Mouse (Mus musculus) A20 (cell line): Measurements from ENCODE around the gene Serinc2.

Experiments used
- DNase-seq: peaks from one replicate; pipeline ENCODE4 v3.0.0-alpha.2; 2011; ENCODE audit warnings: low read depth, low spot score

Serinc2 gene

DNA sequence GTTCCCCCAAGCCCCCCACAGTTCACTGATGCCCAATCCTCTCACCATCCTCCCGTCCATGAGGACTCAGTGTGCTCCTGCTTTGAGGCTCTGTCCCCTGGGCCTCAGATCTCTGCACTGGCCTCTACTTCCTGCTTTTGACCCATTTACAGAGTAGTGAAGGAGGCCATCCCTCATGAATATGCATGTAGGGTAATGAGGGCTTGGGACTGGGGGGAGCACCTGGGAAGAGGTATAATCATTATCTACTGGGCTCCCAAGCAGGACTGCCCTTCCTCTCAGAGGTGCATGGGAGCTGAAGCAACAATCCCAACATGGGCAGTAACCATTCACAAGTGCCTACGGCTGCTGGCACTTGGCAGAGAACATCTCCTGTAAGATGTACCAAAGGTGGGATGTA, at the start of gene Serinc2:
Gene Serinc2, minus strand, starts transcription at position 101 of the 400 bp plus-strand sequence.
- DNase-seq: no peak

DNA sequence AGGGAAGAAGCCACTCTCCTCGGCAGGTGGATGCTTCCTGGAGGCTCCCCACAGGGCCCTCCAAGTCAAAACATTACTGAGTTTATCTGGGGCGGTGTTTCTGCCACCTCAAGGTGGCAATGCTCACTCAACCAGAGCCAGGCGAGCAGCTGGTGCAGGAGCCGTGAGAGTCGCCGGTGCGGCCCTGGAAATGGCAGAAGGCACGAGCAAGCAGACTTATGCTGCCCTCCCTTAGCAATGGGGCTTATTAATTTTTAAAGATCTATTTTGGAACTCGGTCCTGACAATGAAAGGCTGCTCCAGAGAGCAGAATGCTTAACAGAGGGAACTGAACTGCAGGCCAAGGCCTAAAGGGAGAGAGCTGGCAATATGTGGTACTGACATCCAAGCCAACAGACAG, 48.4 kb upstream of the Serinc2 start:
- DNase-seq: peak; percentile 83

DNA sequence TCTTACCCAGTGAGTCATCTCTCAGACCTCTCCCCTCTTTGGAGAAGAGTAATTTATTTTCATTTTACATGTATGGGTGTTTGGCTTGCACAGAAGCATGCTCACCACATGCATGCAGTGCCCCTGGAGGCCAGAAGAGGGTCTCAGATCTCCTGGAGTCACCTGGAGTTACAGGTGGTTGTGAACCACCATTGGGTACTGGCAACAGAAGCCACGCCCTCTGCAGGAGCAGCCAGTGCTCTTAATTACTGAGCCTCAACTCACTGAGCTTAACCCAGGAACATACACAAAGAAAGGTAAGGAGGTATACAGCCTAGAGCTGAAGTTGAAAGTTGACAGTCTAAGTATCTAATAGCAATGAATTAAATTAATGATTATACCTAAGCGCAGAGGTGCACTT, 46.4 kb upstream of the Serinc2 start:
- no peak for DNase-seq

DNA sequence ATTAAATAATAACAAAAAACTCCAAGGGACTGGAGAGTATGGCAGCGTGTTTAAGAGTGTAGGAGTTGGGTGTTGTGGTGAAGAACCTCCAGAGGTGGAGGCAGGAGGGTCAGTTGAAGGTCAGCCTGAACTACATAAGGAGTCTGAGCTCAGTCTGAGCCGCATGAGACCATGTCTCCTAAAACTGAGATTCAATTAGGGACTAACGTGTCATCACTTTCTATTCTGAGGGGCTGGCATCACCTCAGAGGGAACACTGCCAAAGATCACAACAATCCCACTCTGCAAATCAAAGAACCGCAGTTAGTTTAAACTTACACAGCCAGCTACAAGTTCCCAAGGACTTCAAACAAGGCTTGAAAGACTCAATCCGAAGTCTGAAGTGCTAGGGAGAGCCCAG, 44.6 kb upstream of the Serinc2 start:
- no peak for DNase-seq

DNA sequence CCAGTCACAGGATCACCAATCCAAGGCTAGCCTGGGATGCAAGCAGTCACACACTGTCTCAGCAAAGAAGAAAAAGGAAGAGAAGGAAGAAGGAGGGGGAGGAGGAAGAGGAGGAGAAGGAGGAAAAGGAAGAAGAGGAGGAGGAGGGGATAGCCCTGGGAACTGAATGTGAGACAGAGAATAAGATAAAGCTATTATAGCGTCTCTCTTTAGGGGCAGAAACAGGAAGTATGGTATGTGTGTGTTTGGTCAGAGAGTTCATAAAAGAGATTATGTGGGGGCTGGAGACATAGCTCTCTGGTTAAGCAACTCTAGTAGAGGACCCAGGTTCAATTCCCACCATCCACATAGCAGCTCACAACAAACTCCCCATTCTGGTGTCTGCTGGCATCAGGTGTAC, 44.2 kb upstream of the Serinc2 start:
- no peak for DNase-seq

DNA sequence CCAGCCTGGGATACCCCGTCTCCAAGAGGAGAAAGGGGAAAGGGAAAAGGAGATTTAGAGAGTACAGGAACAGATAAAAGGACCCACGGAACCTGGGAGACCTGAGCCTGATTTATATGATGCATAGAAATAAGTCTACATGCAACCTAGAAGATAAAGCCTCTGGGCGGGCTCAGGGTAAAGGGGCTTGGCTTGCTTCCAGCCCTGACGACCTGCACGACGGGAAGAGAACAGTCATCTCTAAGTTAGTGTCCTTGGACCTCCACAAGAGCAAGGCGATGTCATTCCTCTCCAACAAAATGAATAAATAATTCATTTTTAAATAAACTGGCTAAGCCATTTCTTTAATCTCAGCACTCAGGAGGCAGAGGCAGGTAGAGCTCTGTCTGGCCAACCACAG, 43.6 kb upstream of the Serinc2 start:
- no peak for DNase-seq

DNA sequence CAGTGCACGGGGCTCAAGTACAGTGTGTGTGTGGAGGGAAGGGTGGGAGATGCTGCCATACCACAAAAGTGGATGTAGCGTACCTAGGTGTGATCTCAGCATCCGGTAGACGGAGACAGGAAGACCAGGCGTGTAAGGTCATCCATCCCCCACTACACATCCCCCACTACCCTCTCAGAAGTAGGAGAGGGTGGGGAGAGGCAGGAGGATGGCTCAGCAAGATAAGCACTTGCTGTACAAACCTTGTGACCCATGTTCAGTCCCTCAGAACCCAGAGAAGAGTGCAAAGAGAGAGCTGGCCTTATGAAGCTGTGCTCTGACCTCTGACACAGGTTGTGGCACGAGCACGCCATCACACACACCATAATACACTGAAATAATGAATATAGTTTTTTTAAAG, 42.6 kb upstream of the Serinc2 start:
- DNase-seq: no peak

DNA sequence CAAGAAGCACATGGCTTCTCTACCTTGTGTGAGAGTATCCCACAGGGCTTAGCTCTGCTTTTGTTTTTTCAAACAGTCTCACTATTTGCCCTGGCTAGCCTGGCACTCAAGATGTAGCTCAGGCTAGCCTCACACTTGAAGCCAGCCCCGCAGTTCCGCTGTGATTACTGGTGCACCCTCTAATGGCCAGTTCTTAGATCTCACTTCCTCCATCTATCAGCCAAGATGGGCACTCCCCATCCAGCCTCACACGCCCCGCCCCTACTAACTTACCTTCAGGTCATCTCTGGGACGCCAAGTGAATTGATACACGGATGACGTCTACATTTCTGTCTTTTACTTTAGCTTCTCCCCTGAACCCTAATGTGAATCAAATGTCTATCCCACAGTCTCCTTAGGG, 40.6 kb upstream of the Serinc2 start:
- no peak for DNase-seq

DNA sequence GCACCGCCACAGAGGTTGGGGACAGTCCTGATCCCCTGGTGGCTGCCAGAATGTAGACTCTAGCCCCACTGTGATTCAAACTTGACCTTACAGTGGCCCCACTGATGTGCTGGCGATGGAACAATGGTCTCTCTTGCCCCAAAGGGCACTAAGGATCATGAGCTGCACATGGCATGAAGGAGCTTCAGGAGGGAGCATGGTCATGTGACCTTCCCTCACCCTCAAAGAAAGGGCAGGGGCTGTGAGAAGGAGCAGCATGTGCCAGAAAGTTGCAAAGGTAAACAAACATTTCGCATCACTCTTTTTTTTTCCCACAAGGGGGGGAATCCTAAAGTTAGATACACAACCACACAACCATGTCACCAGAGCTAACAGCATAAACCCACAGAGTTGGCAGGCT, 39.1 kb upstream of the Serinc2 start:
- no peak for DNase-seq

DNA sequence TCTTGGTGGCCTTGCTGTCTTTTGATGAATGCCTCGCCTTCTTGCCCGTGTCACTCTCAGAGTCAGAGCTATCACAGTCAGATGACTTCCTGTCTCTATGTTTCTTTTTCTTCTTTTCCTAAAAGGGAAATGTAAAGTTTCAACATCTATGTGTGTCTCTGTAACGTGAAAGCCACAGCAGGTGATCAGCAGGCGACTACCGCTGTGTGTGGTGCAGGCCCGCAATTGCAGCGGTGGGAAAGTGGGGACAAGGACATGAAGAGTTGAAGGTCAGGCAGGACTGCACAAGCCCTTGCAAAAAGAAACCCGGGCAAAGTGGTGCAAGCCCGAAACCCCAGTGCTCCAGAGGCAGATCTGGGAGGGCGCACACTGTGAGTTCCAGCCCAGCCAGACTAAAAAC, 37.7 kb upstream of the Serinc2 start:
- DNase-seq: no peak

DNA sequence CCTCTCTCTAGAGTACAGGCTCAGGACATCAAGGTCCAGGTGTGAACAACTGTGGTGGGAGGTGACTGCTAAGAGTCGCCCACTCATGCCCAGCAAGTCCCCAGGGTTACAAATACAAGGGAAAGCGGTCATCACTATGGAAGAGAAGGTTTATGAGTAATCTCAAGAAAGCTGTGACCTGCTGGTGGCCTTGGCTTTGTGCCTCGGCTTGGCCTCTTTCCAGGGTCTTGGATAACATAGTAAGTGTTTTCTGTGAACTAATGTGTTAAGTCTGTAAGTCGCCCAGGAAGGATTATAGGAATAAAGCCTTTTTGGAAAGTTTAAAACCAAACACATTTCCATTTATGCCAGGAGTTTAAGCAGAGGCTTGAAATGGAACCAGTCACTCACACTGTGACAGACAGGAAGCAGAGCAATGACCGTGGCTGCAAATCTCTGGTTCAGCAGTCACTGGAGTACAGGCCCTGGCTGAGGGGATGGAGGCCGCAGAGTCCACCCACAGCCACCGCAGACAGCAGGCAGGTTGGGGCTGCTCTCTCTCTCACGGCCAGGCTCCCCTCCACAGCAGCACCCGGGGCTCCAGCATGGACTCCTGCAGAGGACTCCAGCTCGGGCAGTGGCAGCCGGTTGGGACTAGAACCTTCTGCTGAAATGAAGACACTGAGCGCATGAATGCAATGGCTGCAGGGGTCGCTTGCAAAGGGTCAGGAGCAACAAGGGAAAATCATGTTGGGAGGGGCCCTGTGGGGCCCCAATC, 36.9 kb upstream of the Serinc2 start:
- no peak for DNase-seq

DNA sequence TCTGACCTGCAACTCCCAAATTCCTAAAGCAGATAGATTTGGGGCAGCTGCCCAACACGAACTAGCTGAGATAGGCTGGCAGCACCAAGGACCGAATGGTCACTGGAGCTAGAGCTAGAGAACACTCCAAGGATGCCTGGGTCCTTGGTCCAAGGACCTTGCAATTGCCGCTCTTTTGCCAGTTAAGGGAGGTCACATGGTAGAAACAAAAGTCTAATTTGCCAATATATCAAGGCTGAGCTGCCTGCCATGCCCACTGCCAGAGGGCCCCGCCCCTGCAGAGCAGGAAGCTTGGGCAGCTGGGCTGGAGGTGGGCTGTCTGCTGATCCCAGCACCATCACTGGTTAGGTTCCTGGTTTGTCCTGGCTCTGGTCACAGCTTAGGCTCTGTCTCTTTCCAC, 34.5 kb upstream of the Serinc2 start:
- DNase-seq: no peak

DNA sequence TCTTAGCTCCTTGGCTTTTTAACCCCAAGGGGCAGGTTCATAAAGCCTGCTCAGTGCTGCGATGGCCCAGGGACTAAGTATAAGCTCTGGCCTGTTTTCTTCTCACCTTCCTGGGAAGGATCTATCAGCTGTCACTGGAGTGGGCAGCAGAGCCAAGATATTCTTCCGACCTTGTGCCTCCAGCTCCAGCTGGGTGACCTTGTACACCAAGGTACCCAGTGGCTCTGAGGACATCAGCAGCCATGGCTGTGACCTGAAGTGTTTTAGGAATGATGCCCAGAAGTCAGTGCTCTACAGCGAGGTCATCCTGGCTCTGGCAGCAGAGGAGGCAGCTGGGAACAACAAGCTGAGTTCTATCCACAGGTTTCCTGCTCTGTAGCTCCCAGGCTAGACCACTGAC, 33.5 kb upstream of the Serinc2 start:
- no peak for DNase-seq

DNA sequence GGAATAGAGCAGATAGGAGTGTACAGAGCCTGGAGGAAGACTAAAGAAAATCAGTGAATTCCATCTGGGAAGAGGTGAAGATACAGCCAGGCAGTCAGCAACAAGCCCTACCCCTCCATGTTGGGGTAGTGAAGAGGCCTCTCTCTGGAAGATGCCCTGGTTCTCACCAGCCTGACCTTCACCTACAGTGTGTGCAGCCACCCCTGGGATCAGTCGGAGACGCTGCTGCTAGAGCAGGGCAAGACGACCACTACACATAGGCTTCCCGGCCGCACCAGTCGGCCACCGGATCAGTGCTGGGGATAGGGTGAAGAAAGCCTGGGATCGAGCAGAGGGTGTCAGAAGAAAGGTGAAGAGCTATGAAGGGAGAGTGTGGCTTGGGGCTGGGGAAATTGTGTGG, 30.2 kb upstream of the Serinc2 start:
- DNase-seq: no peak

DNA sequence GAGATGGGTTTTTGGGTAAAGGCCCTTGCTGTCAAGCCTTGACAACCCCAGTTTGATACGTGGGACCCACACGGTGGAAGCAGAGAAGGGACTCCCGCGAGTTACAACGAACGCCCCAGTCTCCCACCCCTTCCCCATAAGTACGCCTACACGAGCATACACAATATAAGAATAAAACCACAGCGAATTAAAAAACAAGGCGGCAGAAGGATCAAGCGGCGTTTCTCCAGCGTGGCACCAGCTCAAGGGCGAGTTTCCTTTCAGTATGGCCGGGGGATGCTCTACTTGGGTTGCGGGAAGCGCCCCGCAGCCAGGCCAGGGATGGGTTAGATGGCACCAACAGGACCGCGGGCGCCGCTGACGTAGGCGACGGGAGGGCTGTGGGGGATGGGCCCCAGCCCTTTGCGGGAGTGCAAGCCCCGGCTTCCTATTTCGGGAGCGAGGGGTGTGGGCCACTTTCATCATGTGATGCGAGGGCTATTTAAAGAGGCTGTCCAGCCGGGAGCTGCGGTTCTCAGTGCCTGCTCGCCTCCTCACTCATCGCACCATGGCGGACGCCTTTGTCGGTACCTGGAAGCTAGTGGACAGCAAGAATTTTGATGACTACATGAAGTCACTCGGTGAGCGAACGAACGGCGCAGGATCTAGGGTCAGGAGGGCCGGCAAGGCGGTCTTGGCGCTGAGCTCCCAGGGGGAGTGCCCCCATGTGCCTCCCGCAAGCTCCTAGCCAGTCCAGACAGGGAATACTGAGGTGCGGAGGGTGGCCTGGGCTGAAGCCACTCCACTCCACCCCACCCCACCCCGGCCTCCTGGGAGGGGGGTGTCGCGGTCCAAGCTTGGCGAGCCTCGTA, 29.5 kb upstream of the Serinc2 start, which contains the start of the genes Fabp3 and Gm10570:
Gene Fabp3, plus strand, starts transcription at position 365 of the 851 bp plus-strand sequence.
Gene Gm10570, minus strand, starts transcription at position 444 of the 851 bp plus-strand sequence.
- no peak for DNase-seq

DNA sequence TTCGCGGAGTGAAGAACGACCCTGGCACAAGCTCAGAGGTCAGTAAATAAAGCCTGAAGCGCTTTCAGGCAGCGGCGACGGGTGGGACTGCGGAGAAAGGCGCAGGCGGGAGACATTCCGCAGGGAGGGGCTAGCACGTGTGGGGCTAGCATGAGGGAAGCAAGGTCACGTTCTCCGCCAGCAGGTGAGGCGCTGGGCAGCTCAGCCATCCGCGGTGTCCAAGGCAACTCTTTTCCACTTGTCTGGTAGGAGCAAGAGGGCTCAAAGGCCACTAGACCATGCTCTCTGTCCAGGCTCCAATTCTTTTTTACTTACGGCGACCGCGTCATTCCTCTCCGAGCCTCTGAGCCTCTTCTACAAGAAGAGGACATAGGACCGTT, 28.8 kb upstream of the Serinc2 start:
- DNase-seq: no peak

DNA sequence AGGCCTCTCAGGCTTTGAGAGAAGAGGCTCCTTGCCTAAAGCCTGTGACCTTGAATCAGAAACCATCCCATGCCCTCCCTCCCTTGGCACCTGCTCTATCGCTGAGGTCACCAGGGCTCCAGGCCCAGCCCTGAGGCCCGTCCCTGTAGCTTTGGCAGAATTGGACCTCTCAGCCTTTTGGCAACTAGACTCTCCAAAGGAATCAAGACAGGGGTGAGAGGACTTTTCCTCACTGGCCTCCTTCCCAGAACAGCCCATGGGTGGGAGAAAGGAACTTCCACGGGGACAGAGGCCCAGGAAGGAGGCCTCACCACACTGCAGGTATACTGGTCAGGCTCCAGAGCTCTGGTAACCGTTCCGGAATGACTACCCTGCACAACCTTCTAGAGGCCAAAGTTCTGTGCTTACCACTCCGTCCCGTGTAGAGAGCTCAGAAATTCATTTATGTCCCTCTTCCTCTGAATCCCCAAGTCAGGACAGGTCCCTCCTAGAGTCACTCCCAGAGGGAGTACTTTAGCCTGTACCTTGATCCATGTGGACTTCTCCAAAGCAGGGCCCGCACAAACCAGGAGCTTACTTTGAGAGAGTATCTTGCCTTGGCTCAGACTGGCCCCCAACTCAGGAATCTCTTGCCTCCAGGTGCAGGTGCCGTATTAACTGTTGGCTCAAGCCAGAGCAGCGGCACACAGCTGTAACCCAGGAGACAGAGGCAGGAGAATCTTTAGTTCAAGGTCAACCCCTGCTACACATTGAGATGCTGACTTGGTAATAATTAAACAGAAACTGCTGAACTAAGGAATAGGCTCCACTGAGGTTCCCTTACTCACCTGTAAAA, 28.0 kb upstream of the Serinc2 start:
- no peak for DNase-seq

DNA sequence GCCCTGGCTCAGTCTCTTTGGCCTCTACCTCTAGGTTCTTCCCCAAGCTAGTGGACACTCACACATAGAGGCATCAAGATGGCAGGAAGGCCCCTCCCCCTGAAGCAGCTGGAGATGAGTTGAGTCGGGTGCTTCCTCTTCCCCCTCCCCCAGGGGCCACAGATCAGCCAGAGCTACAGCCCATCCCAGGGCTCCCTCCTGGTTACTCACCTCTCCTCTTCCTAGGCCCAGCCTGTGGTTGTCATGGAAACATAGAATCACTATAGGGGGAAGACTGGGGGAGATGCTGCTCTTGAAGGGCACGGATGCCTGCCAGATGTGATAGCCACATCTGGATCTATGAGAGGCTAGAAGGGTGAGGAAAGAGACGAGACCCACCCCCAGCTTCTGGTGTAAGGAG, 25.7 kb upstream of the Serinc2 start:
- DNase-seq: no peak

DNA sequence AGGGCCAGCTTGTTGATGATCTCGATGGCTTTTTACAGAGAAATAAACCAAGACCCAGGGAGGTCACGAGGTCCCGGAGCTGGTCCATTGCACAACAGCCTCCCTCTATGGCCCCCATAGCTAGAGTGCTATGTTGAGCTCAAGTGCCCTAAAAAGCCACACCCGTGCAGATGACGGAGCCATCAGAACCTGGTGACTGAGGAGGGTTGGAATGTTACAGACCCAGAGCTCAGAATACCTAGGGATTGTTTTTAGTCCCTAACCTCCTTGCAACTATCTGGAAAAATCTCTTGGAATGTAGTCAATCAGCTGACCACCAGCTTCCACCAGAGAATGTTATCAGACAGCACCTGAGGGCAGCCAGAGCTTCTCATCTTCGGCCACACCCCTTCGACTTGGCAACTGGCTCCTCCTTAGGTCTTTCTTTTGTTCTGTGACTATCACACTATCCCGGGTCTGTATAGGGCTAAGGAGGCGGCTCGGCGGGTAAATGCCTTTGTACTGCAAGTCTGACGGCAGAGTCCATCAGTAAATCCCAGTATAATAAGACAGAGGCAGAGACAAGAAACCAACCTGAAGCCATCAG, 23.4 kb upstream of the Serinc2 start:
- no peak for DNase-seq

DNA sequence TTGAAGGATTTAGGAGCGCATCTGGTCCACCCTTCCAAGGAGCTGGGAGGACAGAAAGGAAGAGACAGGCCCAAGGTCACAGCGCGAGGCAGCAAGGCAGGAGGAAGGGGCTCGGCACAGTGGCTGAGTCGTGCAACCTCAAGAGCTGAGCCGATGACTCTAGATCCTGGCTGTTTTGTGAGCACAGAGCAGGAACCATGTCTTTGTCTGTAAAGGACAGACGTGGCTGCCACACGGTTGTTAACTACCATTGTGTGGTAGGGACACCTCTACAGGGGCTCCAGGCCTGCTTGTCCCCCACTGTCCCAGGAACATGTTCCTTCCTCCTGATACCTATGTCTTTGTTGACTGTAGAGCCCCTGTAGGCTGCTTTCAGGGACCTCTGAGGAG, 20.6 kb upstream of the Serinc2 start:
- no peak for DNase-seq

DNA sequence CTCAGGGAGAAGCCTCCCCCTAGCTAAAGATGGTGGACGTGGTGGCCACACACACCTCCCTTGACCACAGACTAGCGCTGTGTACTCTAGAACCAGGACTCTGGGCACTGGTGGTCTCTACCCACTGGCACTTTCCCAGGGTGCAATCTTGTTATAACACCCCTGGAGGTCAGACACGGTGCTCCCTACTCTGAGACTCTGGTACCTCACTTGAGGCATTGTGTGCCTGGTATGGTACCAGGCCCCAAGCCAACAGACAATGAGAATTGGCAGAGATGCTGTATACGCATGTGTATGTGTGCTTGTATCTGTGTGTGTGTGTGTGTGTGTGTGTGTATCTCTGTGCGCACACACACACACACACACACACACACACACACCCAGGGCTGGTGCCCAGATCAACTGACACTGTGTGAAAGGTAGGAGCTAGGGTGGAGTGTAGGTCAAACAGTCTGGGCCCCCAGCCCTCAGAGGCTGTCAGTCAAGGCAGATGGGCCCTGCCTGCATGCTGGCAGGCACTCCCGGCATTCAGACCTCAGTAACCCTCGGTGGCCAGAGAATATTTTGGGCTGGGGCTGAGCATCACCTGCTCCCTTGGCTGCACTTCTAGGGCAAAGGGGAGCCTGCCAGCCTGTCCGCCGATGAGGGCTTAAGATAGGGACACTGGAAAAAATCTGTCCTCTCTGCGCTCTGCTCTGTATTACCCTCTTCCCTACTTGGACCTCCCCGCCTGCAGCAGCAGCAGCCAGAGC, 20.0 kb upstream of the Serinc2 start:
- DNase-seq: no peak
